Comparison of ENCODE assay signal across 8 mouse cellular contexts in genomic region chr11:32227041-32227440, GRCm38 (mm10). TPM values are rescaled to one million over a fixed set of nuclear protein-coding genes. Genes with fewer than 3 reads are reported as not detected.
A peak's percentile ranks its signal among the peaks of the same experiment; 100 is the strongest.
DNase-seq lines count a peak whose midpoint lies in the region; ATAC-seq and TF ChIP-seq lines count a peak whose summit lies in the region.

No protein-coding gene starts in this region.

- peak overlapping the region; percentile 76 for H3K27ac ChIP-seq in heart, adult 2 months
- no peak overlapping the region for H3K27ac ChIP-seq in CH12.LX (ENCODE audit: insufficient read depth, low read depth)
- no peak overlapping the region; the same call in 1 of the 2 replicates for H3K27ac ChIP-seq in forebrain, embryonic 11.5 days (ENCODE audit: low read depth, low read length)
- H3K27ac ChIP-seq in liver, embryonic 14.5 days, result no peak overlapping the region; the same call in 1 of the 2 replicates

- no peaks in the 10 kb centered on the region for H3K36me3 ChIP-seq in heart, adult 2 months (ENCODE audit: control insufficient read depth, insufficient read depth, low read length)
- peaks cover 30 to 46% of the 10 kb centered on the region in 2 experiments for H3K36me3 ChIP-seq in CH12.LX (replicated peaks in 1 of 2; ENCODE audit: control insufficient read depth in 1 of 2, insufficient read depth in 1 of 2, low read length in 1 of 2)
- peaks cover 6% of the 10 kb centered on the region; the same call in 1 of the 2 replicates for H3K36me3 ChIP-seq in forebrain, embryonic 11.5 days (ENCODE audit: control insufficient read depth, insufficient read depth, low read length)
- H3K36me3 ChIP-seq in liver, embryonic 14.5 days (replicated peaks; ENCODE audit: control insufficient read depth, insufficient read depth, low read depth), result peaks cover 26% of the 10 kb centered on the region

- no peaks in the 10 kb centered on the region for H3K27me3 ChIP-seq in heart, adult 2 months (ENCODE audit: control insufficient read depth, insufficient read depth, low read length)
- peaks cover 19% of the 10 kb centered on the region for H3K27me3 ChIP-seq in CH12.LX (replicated peaks)
- peaks cover 11% of the 10 kb centered on the region; the same call in 1 of the 2 replicates for H3K27me3 ChIP-seq in forebrain, embryonic 11.5 days (ENCODE audit: control insufficient read depth, insufficient read depth, low read length)
- H3K27me3 ChIP-seq in liver, embryonic 14.5 days (ENCODE audit: control insufficient read depth, insufficient read depth, low read length), result peaks cover 32% of the 10 kb centered on the region

- no peaks in the 10 kb centered on the region for H3K79me2 ChIP-seq in heart, adult 2 months (replicated peaks; ENCODE audit: control insufficient read depth, insufficient read depth, low read length)
- no peaks in the 10 kb centered on the region for H3K79me2 ChIP-seq in CH12.LX (replicated peaks; ENCODE audit: control insufficient read depth, extremely low read depth, insufficient read depth, poor library complexity, severe bottlenecking)

- no peak for TF ChIP-seq RAD21 in CH12.LX (IDR thresholded peaks at IDR 0.05; ENCODE audit: low read depth, low read length)

- in situ Hi-C loops in CH12.LX (cut with MboI; ENCODE audit: low pct_ligation_motif_present, low pct_unique_long_range_greater_than_20kb, low sequenced_read_pairs), result no loop called here

- peak overlapping the region; percentile 72 for H3K4me3 ChIP-seq in heart, adult 2 months
- H3K4me3 ChIP-seq in CH12.LX (replicated peaks in 1 of 3; ENCODE audit: low read depth in 2 of 3, low read length in 2 of 3, poor library complexity in 1 of 3), result peak overlapping the region; percentile 71 to 78 (median 77)
- H3K4me3 ChIP-seq in forebrain, embryonic 11.5 days (ENCODE audit: low read depth, low read length), result peak overlapping the region; percentile 59
- peak overlapping the region; percentile 71 to 90 for H3K4me3 ChIP-seq in liver, embryonic 14.5 days (ENCODE audit: insufficient read depth in 1 of 2, low read depth in 2 of 2, low read length in 2 of 2)

- TF ChIP-seq EP300 in heart, adult 2 months (IDR thresholded peaks at IDR 0.05; ENCODE audit: insufficient read depth, low read depth, low read length), result no peak
- no peak for TF ChIP-seq EP300 in CH12.LX (IDR thresholded peaks at IDR 0.05; ENCODE audit: low read length)
- TF ChIP-seq EP300 in liver, embryonic 14.5 days (IDR thresholded peaks at IDR 0.05; ENCODE audit: low read depth), result no peak

- H3K4me1 ChIP-seq in heart, adult 2 months (ENCODE audit: control insufficient read depth, insufficient read depth, low read length), result peaks cover 24% of the 10 kb centered on the region
- H3K4me1 ChIP-seq in CH12.LX (ENCODE audit: control insufficient read depth in 1 of 2, insufficient read depth in 2 of 2), result peaks cover 8 to 58% of the 10 kb centered on the region in 2 experiments
- H3K4me1 ChIP-seq in forebrain, embryonic 11.5 days (replicated peaks; ENCODE audit: control insufficient read depth, insufficient read depth, low read length), result peaks cover 10% of the 10 kb centered on the region
- peaks cover 15 to 28% of the 10 kb centered on the region in 2 experiments for H3K4me1 ChIP-seq in liver, embryonic 14.5 days (replicated peaks; ENCODE audit: control insufficient read depth in 2 of 2, insufficient read depth in 2 of 2, low read length in 1 of 2)

- TF ChIP-seq CTCF in heart, adult 2 months (IDR thresholded peaks at IDR 0.05), result no peak
- no peak for TF ChIP-seq CTCF in CH12.LX (conservative IDR thresholded peaks at IDR 0.05 in 1 of 2, IDR thresholded peaks at IDR 0.05 in 1 of 2; ENCODE audit: low read depth in 2 of 2, low read length in 2 of 2)
- no peak for TF ChIP-seq CTCF in liver, embryonic 14.5 days (IDR thresholded peaks at IDR 0.05; ENCODE audit: low read depth)

- intact Hi-C loops in heart, adult 2 months (cut with DNase I), result no loop called here

- 23% methylated on average over 1 of the region's 1 CpGs for WGBS in heart, adult 2 months
- 36% methylated on average over 1 of the region's 1 CpGs for WGBS in forebrain, embryonic 11.5 days
- 19% methylated on average over 1 of the region's 1 CpGs for WGBS in liver, embryonic 14.5 days (ENCODE audit: insufficient replicate concordance)

- no peak for ATAC-seq in forebrain, embryonic 11.5 days (replicated peaks; ENCODE audit: low FRiP score)
- ATAC-seq in liver, embryonic 14.5 days (ENCODE audit: insufficient read depth), result no peak

- dilution Hi-C loops in CH12.LX (cut with MboI; ENCODE audit: extremely low pct_ligation_motif_present, extremely low pct_unique_long_range_greater_than_20kb, low sequenced_read_pairs), result no loop called here

- H3K9me3 ChIP-seq in CH12.LX (replicated peaks; ENCODE audit: low read length), result peaks cover 3% of the 10 kb centered on the region
- H3K9me3 ChIP-seq in forebrain, embryonic 11.5 days (ENCODE audit: control insufficient read depth, low read length), result no peaks in the 10 kb centered on the region
- H3K9me3 ChIP-seq in liver, embryonic 14.5 days (ENCODE audit: control insufficient read depth, low read length), result no peaks in the 10 kb centered on the region

- no peak for DNase-seq in heart, adult 2 months
- no peak for DNase-seq in heart, adult 18-20 months
- no peak for DNase-seq in CH12.LX (ENCODE audit: extremely low read depth)
- DNase-seq in forebrain, embryonic 11.5 days (ENCODE audit: low spot score), result no peak
- DNase-seq in liver, embryonic 14.5 days (ENCODE audit: low read depth in 3 of 3, low spot score in 3 of 3), result no peak
- no peak for DNase-seq in right cerebral cortex, postnatal 36 days (ENCODE audit: low spot score in 2 of 2)
- DNase-seq in adrenal gland, adult 2 months, result no peak
- DNase-seq in layer of hippocampus, adult 11-12 months (ENCODE audit: low spot score), result no peak

- no peak for TF ChIP-seq POLR2A in heart, adult 2 months (IDR thresholded peaks at IDR 0.05; ENCODE audit: insufficient read depth, low read depth, low read length)
- TF ChIP-seq POLR2A in CH12.LX (IDR thresholded peaks at IDR 0.05; ENCODE audit: low read depth, low read length), result no peak

- peak overlapping the region; percentile 83 for H3K4me2 ChIP-seq in CH12.LX (ENCODE audit: insufficient read depth, low read depth, poor library complexity, severe bottlenecking)
- peak overlapping the region; percentile 69 for H3K4me2 ChIP-seq in forebrain, embryonic 11.5 days (ENCODE audit: low read depth, low read length, severe bottlenecking)
- H3K4me2 ChIP-seq in liver, embryonic 14.5 days (ENCODE audit: low read depth), result peak overlapping the region; percentile 95

- H3K9ac ChIP-seq in heart, adult 2 months (ENCODE audit: low read depth, low read length), result peak overlapping the region; percentile 75
- H3K9ac ChIP-seq in CH12.LX (ENCODE audit: insufficient read depth, low read depth), result peak overlapping the region; percentile 83
- H3K9ac ChIP-seq in forebrain, embryonic 11.5 days (ENCODE audit: low read length), result peak overlapping the region; percentile 85
- H3K9ac ChIP-seq in liver, embryonic 14.5 days (replicated peaks), result peak overlapping the region; percentile 93

RNA-seq across cellular contexts. Expression of gene Mpg, which starts 0.7 kb away (rescaled TPM):
- 1 to 10 TPM; 5.1 to 6.2 TPM for total RNA-seq in heart, adult 2 months (2021)
- polyA plus RNA-seq in heart, adult 2 months (2012; rRNA removed), result 5.2 and 6.0 TPM in 2 replicates
- total RNA-seq in heart, adult 18-20 months (2021), result 1 to 10 TPM; 5.6 TPM
- total RNA-seq in CH12.LX (2012; rRNA removed) (40.3 and 41.9 TPM in 2 replicates), CH12.LX (2014; rRNA removed) (36.2 and 39.1 TPM in 2 replicates)
- polyA plus RNA-seq in CH12.LX (2012; ENCODE audit: insufficient read length, low read depth), result 39.6 and 41.5 TPM in 2 replicates
- 27.7 and 28.0 TPM in 2 replicates for polyA plus RNA-seq in forebrain, embryonic 11.5 days (2014; fragmentation: Nextera tagmentation; extraction: Ambion mirVana)
- 8.1 and 9.9 TPM in 2 replicates for polyA plus RNA-seq in liver, embryonic 14.5 days (2012; rRNA removed)
- polyA plus RNA-seq in liver, embryonic 14.5 days (2014; fragmentation: Nextera tagmentation; extraction: Ambion mirVana), result 17.0 and 18.1 TPM in 2 replicates
- 10 to 100 TPM; 17.1 to 19.6 TPM for total RNA-seq in adrenal gland, adult 2 months (2021)
- polyA plus RNA-seq in adrenal gland, adult 2 months (2012; rRNA removed), result 17.1 and 21.1 TPM in 2 replicates

RNA-seq across cellular contexts. Expression of gene Rhbdf1, which starts 4.9 kb away (rescaled TPM):
- total RNA-seq in heart, adult 2 months (2021), result 10 to 100 TPM; 22.8 to 23.9 TPM
- 70.3 and 92.8 TPM in 2 replicates for polyA plus RNA-seq in heart, adult 2 months (2012; rRNA removed)
- 10 to 100 TPM; 19.2 to 19.3 TPM for total RNA-seq in heart, adult 18-20 months (2021)
- 30.1 and 37.6 TPM in 2 replicates for total RNA-seq in CH12.LX (2012; rRNA removed)
- 24.7 TPM in 2 replicates for total RNA-seq in CH12.LX (2014; rRNA removed)
- 27.2 and 34.2 TPM in 2 replicates for polyA plus RNA-seq in CH12.LX (2012; ENCODE audit: insufficient read length, low read depth)
- polyA plus RNA-seq in forebrain, embryonic 11.5 days (2014; fragmentation: Nextera tagmentation; extraction: Ambion mirVana), result 20.4 and 21.3 TPM in 2 replicates
- polyA plus RNA-seq in liver, embryonic 14.5 days (2012; rRNA removed), result 5.8 and 6.2 TPM in 2 replicates
- 3.0 and 4.4 TPM in 2 replicates for polyA plus RNA-seq in liver, embryonic 14.5 days (2014; fragmentation: Nextera tagmentation; extraction: Ambion mirVana)
- total RNA-seq in adrenal gland, adult 2 months (2021), result 10 to 100 TPM; 28.0 to 28.6 TPM
- polyA plus RNA-seq in adrenal gland, adult 2 months (2012; rRNA removed), result 137 and 151 TPM in 2 replicates

RNA-seq across cellular contexts. Expression of gene Snrnp25, which starts 21.8 kb away (rescaled TPM):
- 10 to 100 TPM; 10.0 to 13.3 TPM for total RNA-seq in heart, adult 2 months (2021)
- polyA plus RNA-seq in heart, adult 2 months (2012; rRNA removed), result 11.8 and 13.8 TPM in 2 replicates
- 10 to 100 TPM; 11.1 to 12.3 TPM for total RNA-seq in heart, adult 18-20 months (2021)
- total RNA-seq in CH12.LX (2012; rRNA removed) (113 and 123 TPM in 2 replicates), CH12.LX (2014; rRNA removed) (162 and 208 TPM in 2 replicates)
- 106 and 131 TPM in 2 replicates for polyA plus RNA-seq in CH12.LX (2012; ENCODE audit: insufficient read length, low read depth)
- 86.2 and 92.7 TPM in 2 replicates for polyA plus RNA-seq in forebrain, embryonic 11.5 days (2014; fragmentation: Nextera tagmentation; extraction: Ambion mirVana)
- 56.8 and 67.9 TPM in 2 replicates for polyA plus RNA-seq in liver, embryonic 14.5 days (2012; rRNA removed)
- 93.1 and 111 TPM in 2 replicates for polyA plus RNA-seq in liver, embryonic 14.5 days (2014; fragmentation: Nextera tagmentation; extraction: Ambion mirVana)
- 10 to 100 TPM in 1 of 2 experiments, 1 to 10 TPM in 1; 9.8 to 15.5 TPM for total RNA-seq in adrenal gland, adult 2 months (2021)
- 7.2 and 7.8 TPM in 2 replicates for polyA plus RNA-seq in adrenal gland, adult 2 months (2012; rRNA removed)

RNA-seq across cellular contexts. Expression of gene Il9r, which starts 27.0 kb away (rescaled TPM):
- not detected for total RNA-seq in heart, adult 2 months (2021)
- 0.03 and 0.37 TPM in 2 replicates for polyA plus RNA-seq in heart, adult 2 months (2012; rRNA removed)
- under 1 TPM; 0.07 to 0.46 TPM for total RNA-seq in heart, adult 18-20 months (2021)
- 16.8 and 20.0 TPM in 2 replicates for total RNA-seq in CH12.LX (2012; rRNA removed)
- 51.6 and 52.1 TPM in 2 replicates for total RNA-seq in CH12.LX (2014; rRNA removed)
- 45.3 and 47.5 TPM in 2 replicates for polyA plus RNA-seq in CH12.LX (2012; ENCODE audit: insufficient read length, low read depth)
- not detected in 2 replicates for polyA plus RNA-seq in forebrain, embryonic 11.5 days (2014; fragmentation: Nextera tagmentation; extraction: Ambion mirVana)
- polyA plus RNA-seq in liver, embryonic 14.5 days (2012; rRNA removed), result 0.11 and 0.16 TPM in 2 replicates
- 0.08 and 0.18 TPM in 2 replicates for polyA plus RNA-seq in liver, embryonic 14.5 days (2014; fragmentation: Nextera tagmentation; extraction: Ambion mirVana)
- under 1 TPM; 0.26 to 0.31 TPM for total RNA-seq in adrenal gland, adult 2 months (2021)
- 0.69 TPM in 1 of 2 replicates, not detected in the other for polyA plus RNA-seq in adrenal gland, adult 2 months (2012; rRNA removed)

RNA-seq across cellular contexts. Expression of gene Nprl3, which starts 40.5 kb away (rescaled TPM):
- 10 to 100 TPM; 27.1 to 27.2 TPM for total RNA-seq in heart, adult 2 months (2021)
- polyA plus RNA-seq in heart, adult 2 months (2012; rRNA removed), result 59.5 and 79.9 TPM in 2 replicates
- total RNA-seq in heart, adult 18-20 months (2021), result 10 to 100 TPM; 22.6 to 28.5 TPM
- 51.7 and 58.7 TPM in 2 replicates for total RNA-seq in CH12.LX (2012; rRNA removed)
- total RNA-seq in CH12.LX (2014; rRNA removed), result 43.1 and 47.9 TPM in 2 replicates
- polyA plus RNA-seq in CH12.LX (2012; ENCODE audit: insufficient read length, low read depth), result 66.8 and 79.8 TPM in 2 replicates
- 41.6 and 44.5 TPM in 2 replicates for polyA plus RNA-seq in forebrain, embryonic 11.5 days (2014; fragmentation: Nextera tagmentation; extraction: Ambion mirVana)
- polyA plus RNA-seq in liver, embryonic 14.5 days (2012; rRNA removed), result 36.8 and 44.5 TPM in 2 replicates
- 16.5 and 16.8 TPM in 2 replicates for polyA plus RNA-seq in liver, embryonic 14.5 days (2014; fragmentation: Nextera tagmentation; extraction: Ambion mirVana)
- 10 to 100 TPM; 58.6 to 68.2 TPM for total RNA-seq in adrenal gland, adult 2 months (2021)
- polyA plus RNA-seq in adrenal gland, adult 2 months (2012; rRNA removed), result 176 and 201 TPM in 2 replicates
